Mouse (Mus musculus) CH12.LX (cell line): ENCODE results near the gene Sftpa1. TPM values are rescaled to one million over a fixed set of nuclear protein-coding genes. Genes with fewer than 3 reads are reported as not detected.

Source experiments
- DNase-seq: peaks from one replicate; pipeline ENCODE4 v3.0.0-alpha.2; 2013; ENCODE audit errors: extremely low read depth
- H3K27ac ChIP-seq: 2 replicates; pipeline ENCODE4 v1.5.1; 2012; ENCODE audit warnings: low read depth, mild to moderate bottlenecking, control low read depth, moderate library complexity; ENCODE audit not compliant: insufficient read depth
- H3K27me3 ChIP-seq: replicated peaks from 2 replicates; pipeline ENCODE3; 2012; ENCODE audit warnings: inconsistent platforms
- H3K36me3 ChIP-seq, 2 experiments: replicated peaks in 1 of 2; 2 replicates each; pipeline versions ENCODE3 to v1.6.1; 2012; ENCODE audit warnings: inconsistent platforms in 1 of 2, low read length in 1 of 2, mild to moderate bottlenecking in 1 of 2, mixed read lengths in 1 of 2, moderate library complexity in 1 of 2; ENCODE audit not compliant: control insufficient read depth in 1 of 2, insufficient read depth in 1 of 2
- H3K4me1 ChIP-seq, 2 experiments: 2 replicates each; pipeline ENCODE4 v1.6.1; 2012; ENCODE audit warnings: inconsistent platforms in 1 of 2, moderate library complexity in 1 of 2; ENCODE audit not compliant: insufficient read depth in 2 of 2, control insufficient read depth in 1 of 2
- H3K4me2 ChIP-seq: 2 replicates; pipeline ENCODE4 v1.6.1; 2012; ENCODE audit warnings: low read depth, mild to moderate bottlenecking, control low read depth; ENCODE audit not compliant: poor library complexity, insufficient read depth, severe bottlenecking
- H3K4me3 ChIP-seq, 3 experiments: fragments of 150-350 bp in 1 of 3; sonication (generic) in 1 of 3; replicated peaks in 1 of 3; 2 replicates each; pipeline versions ENCODE3 to v1.5.1; 2011 to 2012; ENCODE audit warnings: low read depth in 2 of 3, low read length in 2 of 3, mild to moderate bottlenecking in 2 of 3, moderate library complexity in 2 of 3, control low read depth in 1 of 3, improper control_type of control experiment in 1 of 3, inconsistent platforms in 1 of 3, mixed read lengths in 1 of 3; ENCODE audit not compliant: poor library complexity in 1 of 3
- H3K79me2 ChIP-seq: replicated peaks from 2 replicates; pipeline ENCODE4 v1.6.1; 2012; ENCODE audit warnings: mild to moderate bottlenecking, moderate library complexity; ENCODE audit not compliant: control insufficient read depth, poor library complexity, insufficient read depth, severe bottlenecking; ENCODE audit errors: extremely low read depth
- H3K9ac ChIP-seq: 2 replicates; pipeline ENCODE4 v1.6.1; 2012; ENCODE audit warnings: low read depth, mild to moderate bottlenecking, control low read depth, moderate library complexity; ENCODE audit not compliant: insufficient read depth
- H3K9me3 ChIP-seq: replicated peaks from 2 replicates; pipeline ENCODE3; 2012; ENCODE audit warnings: low read length, inconsistent platforms, mixed read lengths
- BHLHE40 ChIP-seq: IDR thresholded peaks from 2 replicates; pipeline ENCODE4 v1.6.1; 2011; ENCODE audit warnings: mild to moderate bottlenecking, low read depth, low read length, improper control_type of control experiment
- CTCF ChIP-seq, 2 experiments: IDR thresholded peaks in 1 of 2; conservative IDR thresholded peaks in 1 of 2; 2 replicates each; pipeline ENCODE4 v1.5.1; 2011 to 2012; ENCODE audit warnings: low read depth in 2 of 2, low read length in 2 of 2, improper control_type of control experiment in 1 of 2, inconsistent platforms in 1 of 2, mild to moderate bottlenecking in 1 of 2, moderate library complexity in 1 of 2
- EP300 ChIP-seq: IDR thresholded peaks from 2 replicates; pipeline ENCODE4 v1.6.1; 2011; ENCODE audit warnings: low read length, improper control_type of control experiment
- GABPA ChIP-seq: IDR thresholded peaks from 2 replicates; pipeline ENCODE4 v1.6.1; 2012; ENCODE audit warnings: low read depth, low read length, improper control_type of control experiment, inconsistent platforms; ENCODE audit not compliant: insufficient replicate concordance
- HCFC1 ChIP-seq: IDR thresholded peaks from 2 replicates; pipeline ENCODE4 v1.6.1; 2012; ENCODE audit warnings: low read depth, mild to moderate bottlenecking, inconsistent platforms, low read length, improper control_type of control experiment
- JUN ChIP-seq: IDR thresholded peaks from 2 replicates; pipeline ENCODE4 v1.6.1; 2011; ENCODE audit warnings: low read depth, mild to moderate bottlenecking, low read length, improper control_type of control experiment, moderate library complexity; ENCODE audit not compliant: insufficient read depth
- KAT2A ChIP-seq: IDR thresholded peaks from 2 replicates; pipeline ENCODE4 v1.6.1; 2012; ENCODE audit warnings: low read length, improper control_type of control experiment, inconsistent platforms; ENCODE audit not compliant: insufficient replicate concordance
- MAFK ChIP-seq: IDR thresholded peaks from 2 replicates; pipeline ENCODE4 v1.6.1; 2011; ENCODE audit warnings: low read length, improper control_type of control experiment; ENCODE audit not compliant: insufficient replicate concordance
- MAX ChIP-seq: IDR thresholded peaks from 2 replicates; pipeline ENCODE4 v1.6.1; 2011; ENCODE audit warnings: low read length, improper control_type of control experiment
- MYC ChIP-seq: IDR thresholded peaks from 2 replicates; pipeline ENCODE4 v1.6.1; 2011; ENCODE audit warnings: low read depth, mild to moderate bottlenecking, improper control_type of control experiment, low read length
- NELFE ChIP-seq: IDR thresholded peaks from 2 replicates; pipeline ENCODE4 v1.6.1; 2011; ENCODE audit warnings: low read depth, low read length, improper control_type of control experiment
- PAX5 ChIP-seq: IDR thresholded peaks from 2 replicates; pipeline ENCODE4 v1.6.1; 2012; ENCODE audit warnings: low read length, inconsistent platforms, mixed read lengths
- RAD21 ChIP-seq: IDR thresholded peaks from 2 replicates; pipeline ENCODE4 v1.6.1; 2011; ENCODE audit warnings: low read depth, mild to moderate bottlenecking, low read length, improper control_type of control experiment, moderate library complexity
- SMC3 ChIP-seq: IDR thresholded peaks from 2 replicates; pipeline ENCODE4 v1.6.1; 2011; ENCODE audit warnings: low read depth, low read length, improper control_type of control experiment
- TBP ChIP-seq: conservative IDR thresholded peaks from 2 replicates; pipeline ENCODE4 v1.6.1; 2011; ENCODE audit warnings: low read depth, low read length, improper control_type of control experiment
- TCF12 ChIP-seq: IDR thresholded peaks from 2 replicates; pipeline ENCODE4 v1.6.1; 2014; ENCODE audit warnings: low read depth, mild to moderate bottlenecking, inconsistent platforms, low read length, improper control_type of control experiment
- USF1 ChIP-seq: IDR thresholded peaks from 2 replicates; pipeline ENCODE4 v1.6.1; 2014; ENCODE audit warnings: low read depth, mild to moderate bottlenecking, inconsistent platforms, low read length, improper control_type of control experiment
- ZC3H11A ChIP-seq: IDR thresholded peaks from 2 replicates; pipeline ENCODE4 v1.6.1; 2012; ENCODE audit warnings: low read depth, mild to moderate bottlenecking, inconsistent platforms, low read length, improper control_type of control experiment
- ZMIZ1 ChIP-seq: IDR thresholded peaks from 2 replicates; pipeline ENCODE4 v1.6.1; 2012; ENCODE audit warnings: low read depth, mild to moderate bottlenecking, inconsistent platforms, low read length, improper control_type of control experiment
- ZNF384 ChIP-seq: IDR thresholded peaks from 2 replicates; pipeline ENCODE4 v1.6.1; 2012; ENCODE audit warnings: low read depth, low read length, improper control_type of control experiment, inconsistent platforms
- dilution Hi-C: fragments of 300-500 bp; cut with MboI; formaldehyde crosslinking; loops from 2 replicates; pipeline ENCODE4 v1.14.3; 2020; ENCODE audit warnings: low sequenced_read_pairs; ENCODE audit not compliant: extremely low pct_unique_long_range_greater_than_20kb, extremely low pct_ligation_motif_present
- in situ Hi-C: fragments of 300-500 bp; cut with MboI; formaldehyde crosslinking; loops from 3 replicates; pipeline ENCODE4 v1.14.3; 2019; ENCODE audit warnings: low sequenced_read_pairs, low pct_ligation_motif_present, low pct_unique_long_range_greater_than_20kb, mixed read lengths
- polyA plus RNA-seq: library from polyadenylated mRNA; unstranded; fragments of >175 nt; gene quantifications from 2 replicates; pipeline ENCODE4 v1.2.1, GENCODE M21; 2012; ENCODE audit warnings: low read depth; ENCODE audit not compliant: insufficient read length
- total RNA-seq, 2 experiments: library from RNA; depleted of rRNA; stranded (reverse); fragments of 300-350 nt in 1 of 2; fragments of >200 nt in 1 of 2; gene quantifications; 2 replicates each; pipeline ENCODE4 v1.2.3; 2012 to 2014

Gene Sftpa1
- total and polyA plus RNA-seq, 3 experiments, result not detected

GRCm38 (mm10) chr14:41174802-41175201 lies 43.2 kb downstream of the Sftpa1 start:
- TF ChIP-seq RAD21, result no peak
- TF ChIP-seq ZMIZ1, result no peak
- TF ChIP-seq MAFK, result no peak
- no peak for TF ChIP-seq MYC
- no peak for TF ChIP-seq NELFE
- no peak for TF ChIP-seq TCF12
- TF ChIP-seq CTCF (conservative IDR thresholded peaks at IDR 0.05 in 1 of 2, IDR thresholded peaks at IDR 0.05 in 1 of 2; ENCODE audit: low read depth in 2 of 2, low read length in 2 of 2), result no peak
- no peak for TF ChIP-seq EP300
- TF ChIP-seq HCFC1, result no peak
- no peak for TF ChIP-seq JUN
- TF ChIP-seq USF1, result no peak
- TF ChIP-seq GABPA, result no peak
- TF ChIP-seq ZC3H11A, result no peak
- TF ChIP-seq MAX, result no peak
- TF ChIP-seq BHLHE40, result no peak
- dilution Hi-C loops, result no loop called here
- Histone ChIP-seq H3K9ac (no peak overlapping the region), H3K4me1 (peaks cover 0 to 7% of the 10 kb centered on the region in 2 experiments; a peak in 2 of 4 replicates), H3K27ac (no peak overlapping the region), H3K27me3 (no peaks in the 10 kb centered on the region), H3K4me3 (no peak overlapping the region), H3K9me3 (no peaks in the 10 kb centered on the region), H3K36me3 (no peaks in the 10 kb centered on the region), H3K79me2 (no peaks in the 10 kb centered on the region), H3K4me2 (no peak overlapping the region)
- no peak for DNase-seq
- in situ Hi-C loops, result no loop called here

GRCm38 (mm10) chr14:41185059-41185821 lies 53.7 kb downstream of the Sftpa1 start, which contains the start of gene Sftpd:
Gene Sftpd (minus strand): TSS chr14:41185149.
- Histone ChIP-seq H3K27me3 (no peaks in the 10 kb centered on the region), H3K4me2 (no peak within 1 kb of the TSS; the same call in 1 of the 2 replicates), H3K79me2 (no peaks in the 10 kb centered on the region), H3K36me3 (no peaks in the 10 kb centered on the region), H3K9me3 (no peaks in the 10 kb centered on the region), H3K9ac (no peak within 1 kb of the TSS), H3K4me3 (no peak within 1 kb of the TSS), H3K4me1 (0 out of 4 replicates have a peak, but pooled peaks cover 0 to 5% of the 10 kb centered on the region in 2 experiments), H3K27ac (no peak within 1 kb of the TSS)
- dilution Hi-C loops (no loop called here), in situ Hi-C loops (no loop called here)
- TF ChIP-seq TBP (no peak), SMC3 (no peak), PAX5 (no peak), KAT2A (no peak), EP300 (no peak), ZNF384 (peak; percentile 38; the same call in 1 of the 2 replicates), CTCF (conservative IDR thresholded peaks at IDR 0.05 in 1 of 2, IDR thresholded peaks at IDR 0.05 in 1 of 2; ENCODE audit: low read depth in 2 of 2, low read length in 2 of 2) (no peak), GABPA (no peak)
- no peak for DNase-seq

Other genes starting within 250 kb of the Sftpa1 start
- 0.04 TPM in 1 of 2 replicates, not detected in the other for gene Sh2d4b, start 238.5 kb upstream of the Sftpa1 start, total RNA-seq (2012; rRNA removed)
- not detected in 2 replicates for gene Sh2d4b, start 238.5 kb upstream of the Sftpa1 start, total RNA-seq (2014; rRNA removed)
- 0.12 and 0.17 TPM in 2 replicates for gene Sh2d4b, start 238.5 kb upstream of the Sftpa1 start, polyA plus RNA-seq
- gene Tspan14, start 165.0 kb upstream of the Sftpa1 start, total RNA-seq (2012; rRNA removed), result 14.9 and 16.1 TPM in 2 replicates
- 10.6 and 11.6 TPM in 2 replicates for gene Tspan14, start 165.0 kb upstream of the Sftpa1 start, total RNA-seq (2014; rRNA removed)
- gene Tspan14, start 165.0 kb upstream of the Sftpa1 start, polyA plus RNA-seq, result 17.8 and 19.1 TPM in 2 replicates
- 15.6 and 17.1 TPM in 2 replicates for gene Fam213a, start 118.0 kb upstream of the Sftpa1 start, total RNA-seq (2012; rRNA removed)
- 11.6 and 12.0 TPM in 2 replicates for gene Fam213a, start 118.0 kb upstream of the Sftpa1 start, total RNA-seq (2014; rRNA removed)
- gene Fam213a, start 118.0 kb upstream of the Sftpa1 start, polyA plus RNA-seq, result 12.3 and 14.1 TPM in 2 replicates
- not detected in 2 replicates for gene Dydc2, start 62.6 kb upstream of the Sftpa1 start, total RNA-seq (2012; rRNA removed)
- gene Dydc2, start 62.6 kb upstream of the Sftpa1 start, total RNA-seq (2014; rRNA removed), result 0.32 TPM in 1 of 2 replicates, not detected in the other
- gene Dydc2, start 62.6 kb upstream of the Sftpa1 start, polyA plus RNA-seq, result 0.67 TPM in 1 of 2 replicates, not detected in the other
- gene Dydc1, start 58.9 kb upstream of the Sftpa1 start, total RNA-seq (2012; rRNA removed), result not detected in 2 replicates
- gene Dydc1, start 58.9 kb upstream of the Sftpa1 start, total RNA-seq (2014; rRNA removed), result not detected in 2 replicates
- gene Dydc1, start 58.9 kb upstream of the Sftpa1 start, polyA plus RNA-seq, result not detected in 2 replicates
- gene Mat1a, start 26.7 kb upstream of the Sftpa1 start, total RNA-seq (2012; rRNA removed), result not detected in 2 replicates
- not detected in 2 replicates for gene Mat1a, start 26.7 kb upstream of the Sftpa1 start, total RNA-seq (2014; rRNA removed)
- gene Mat1a, start 26.7 kb upstream of the Sftpa1 start, polyA plus RNA-seq, result not detected in 2 replicates
- gene Mbl1, start 19.7 kb downstream of the Sftpa1 start, total RNA-seq (2012; rRNA removed), result not detected in 2 replicates
- not detected in 2 replicates for gene Mbl1, start 19.7 kb downstream of the Sftpa1 start, total RNA-seq (2014; rRNA removed)
- not detected in 2 replicates for gene Mbl1, start 19.7 kb downstream of the Sftpa1 start, polyA plus RNA-seq
- gene Sftpd, start 53.4 kb downstream of the Sftpa1 start, total RNA-seq (2012; rRNA removed), result not detected in 2 replicates
- gene Sftpd, start 53.4 kb downstream of the Sftpa1 start, total RNA-seq (2014; rRNA removed), result not detected in 2 replicates
- gene Sftpd, start 53.4 kb downstream of the Sftpa1 start, polyA plus RNA-seq, result not detected in 2 replicates
- not detected in 2 replicates for gene Gm2832, start 147.0 kb downstream of the Sftpa1 start, total RNA-seq (2012; rRNA removed)
- 0.18 TPM in 1 of 2 replicates, not detected in the other for gene Gm2832, start 147.0 kb downstream of the Sftpa1 start, total RNA-seq (2014; rRNA removed)
- gene Gm2832, start 147.0 kb downstream of the Sftpa1 start, polyA plus RNA-seq, result not detected in 2 replicates
- gene Gm5798, start 216.8 kb downstream of the Sftpa1 start, total RNA-seq (2012; rRNA removed), result not detected in 2 replicates
- gene Gm5798, start 216.8 kb downstream of the Sftpa1 start, total RNA-seq (2014; rRNA removed), result not detected in 2 replicates
- not detected in 2 replicates for gene Gm5798, start 216.8 kb downstream of the Sftpa1 start, polyA plus RNA-seq